Mouse (Mus musculus) frontal cortex, adult (tissue): ENCODE data around the gene Wfdc2.
"Not testable (repeated sequence)": the region's sequence is repeated elsewhere in the genome, so short reads cannot be mapped to it uniquely, and the experiment has no call there.

Experiments used
- ATAC-seq: cut with Nextera tagmentation; 2 replicates; pipeline ENCODE4 v1.9.2; 2017; ENCODE audit warnings: mild to moderate bottlenecking, moderate library complexity, mixed read lengths; ENCODE audit not compliant: low TSS enrichment

Gene Wfdc2

GRCm38 (mm10) chr2:164549338-164549737, 12.9 kb upstream of the Wfdc2 start:
- ATAC-seq = no peak

GRCm38 (mm10) chr2:164549963-164550894, 12.0 kb upstream of the Wfdc2 start:
- ATAC-seq = peak; percentile 92

GRCm38 (mm10) chr2:164550895-164551269, 11.3 kb upstream of the Wfdc2 start:
- ATAC-seq = no peak

- no peak for ATAC-seq
Observed at GRCm38 (mm10) chr2:164551502-164551901, 10.7 kb upstream of the Wfdc2 start.

- peak; percentile 88 for ATAC-seq
Observed at GRCm38 (mm10) chr2:164558426-164558825, 3.8 kb upstream of the Wfdc2 start.

GRCm38 (mm10) chr2:164558991-164559645, 3.1 kb upstream of the Wfdc2 start:
- ATAC-seq = no peak

- no peak for ATAC-seq
Observed at GRCm38 (mm10) chr2:164560106-164560505, 2.1 kb upstream of the Wfdc2 start.

GRCm38 (mm10) chr2:164563339-164564038, 1.3 kb downstream of the Wfdc2 start:
- ATAC-seq = peak; percentile 81

GRCm38 (mm10) chr2:164564346-164564745, 2.1 kb downstream of the Wfdc2 start:
- no peak for ATAC-seq

GRCm38 (mm10) chr2:164566997-164567396, 4.8 kb downstream of the Wfdc2 start:
- ATAC-seq = no peak

- ATAC-seq = no peak
Observed at GRCm38 (mm10) chr2:164567460-164567859, 5.2 kb downstream of the Wfdc2 start.

GRCm38 (mm10) chr2:164573359-164573758, 11.1 kb downstream of the Wfdc2 start, which contains the start of gene Spint3:
TSS of gene Spint3 (minus strand) at chr2:164573459.
- ATAC-seq = not testable (repeated sequence)

- ATAC-seq = not testable (repeated sequence)
Observed at GRCm38 (mm10) chr2:164585025-164585725, 23.0 kb downstream of the Wfdc2 start, which contains the start of gene Wfdc6a. TSS of gene Wfdc6a (minus strand) at chr2:164585447.

- ATAC-seq = peak; percentile 67
Observed at GRCm38 (mm10) chr2:164592014-164592413, 29.8 kb downstream of the Wfdc2 start.

GRCm38 (mm10) chr2:164593494-164593893, 31.3 kb downstream of the Wfdc2 start, which contains the start of gene Eppin:
TSS of gene Eppin (minus strand) at chr2:164593594.
- ATAC-seq = no peak

GRCm38 (mm10) chr2:164600179-164600578, 38.0 kb downstream of the Wfdc2 start:
- no peak for ATAC-seq

- ATAC-seq = no peak
Observed at GRCm38 (mm10) chr2:164603482-164603881, 41.3 kb downstream of the Wfdc2 start.

- ATAC-seq = peak; percentile 27; the same call in 1 of the 2 replicates
Observed at GRCm38 (mm10) chr2:164604411-164604810, 42.2 kb downstream of the Wfdc2 start.

GRCm38 (mm10) chr2:164608781-164609180, 46.6 kb downstream of the Wfdc2 start:
- no peak for ATAC-seq

GRCm38 (mm10) chr2:164613471-164613870, 51.3 kb downstream of the Wfdc2 start, which contains the start of the genes Wfdc6b and Wfdc8:
TSS of gene Wfdc6b (plus strand) at chr2:164613522.
TSS of gene Wfdc8 (minus strand) at chr2:164613626.
- not testable (repeated sequence) for ATAC-seq

GRCm38 (mm10) chr2:164615386-164615785, 53.2 kb downstream of the Wfdc2 start:
- ATAC-seq = no peak
